ENCODE assay signal across 10 mouse cellular contexts in the genomic region with DNA sequence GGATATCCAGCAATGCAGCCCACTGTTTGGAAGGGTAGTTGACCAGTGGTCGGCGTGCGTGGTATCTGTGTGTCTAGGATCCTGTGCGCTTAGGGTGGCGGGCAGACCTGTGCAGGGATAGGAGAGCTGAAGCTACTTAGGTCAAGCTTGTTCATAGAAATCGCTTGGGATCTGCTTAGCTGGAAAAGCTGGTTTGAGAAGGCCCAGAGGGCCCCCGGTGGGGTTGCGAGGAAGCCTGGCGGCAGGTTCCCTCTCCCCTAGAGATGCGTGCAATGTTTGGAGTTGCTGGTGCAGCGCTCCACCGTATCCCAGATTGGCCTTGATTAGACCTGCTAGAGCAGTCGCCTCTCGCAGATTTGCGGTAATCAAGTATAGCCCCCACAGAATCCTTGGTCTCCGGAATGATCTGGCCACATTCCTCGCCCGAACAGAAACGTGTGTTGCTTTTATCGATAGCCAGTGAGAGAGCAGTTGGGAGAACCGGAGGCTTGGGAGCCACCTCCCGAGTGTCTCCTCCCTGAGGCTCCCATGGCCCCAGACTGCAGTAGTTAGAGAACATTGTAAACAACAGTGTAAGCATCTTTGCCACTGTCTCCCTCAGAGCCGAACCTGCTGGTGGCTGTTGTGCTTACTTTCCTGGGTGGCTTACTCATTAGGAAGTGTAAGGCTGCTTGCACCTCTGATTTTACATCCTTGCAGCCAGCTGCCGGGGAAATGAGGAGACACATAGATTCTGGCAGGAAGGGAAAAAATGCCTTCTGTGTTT. TPM values are rescaled to one million over a fixed set of nuclear protein-coding genes. Genes with fewer than 3 reads are reported as not detected.
DNase-seq lines count a peak whose midpoint lies in the region; ATAC-seq and TF ChIP-seq lines count a peak whose summit lies in the region.
"Had no signal": no experiment of that assay in that cellular context is flagged by ENCODE, and none has a peak within 500 bp of the region (broad histone marks: within the 10 kb centered on the region; RNA-seq: fewer than 3 reads in every experiment).

No protein-coding gene starts in this region.

- peaks cover 27% of the 10 kb centered on the region for H3K4me1 ChIP-seq in heart, embryonic 13.5 days
- no peaks in the 10 kb centered on the region; the same call in 1 of the 2 replicates for H3K4me1 ChIP-seq in lung, embryonic 14.5 days (ENCODE audit: insufficient read depth)

- H3K4me2 ChIP-seq in heart, embryonic 13.5 days: peak overlapping the region; percentile 90
- H3K4me2 ChIP-seq in lung, embryonic 14.5 days: peak overlapping the region; percentile 89

- H3K36me3 ChIP-seq in heart, embryonic 13.5 days: no peaks in the 10 kb centered on the region
- H3K36me3 ChIP-seq in lung, embryonic 14.5 days (ENCODE audit: insufficient read depth): no peaks in the 10 kb centered on the region

- H3K9me3 ChIP-seq in heart, embryonic 13.5 days: no peaks in the 10 kb centered on the region
- no peaks in the 10 kb centered on the region for H3K9me3 ChIP-seq in lung, embryonic 14.5 days (ENCODE audit: low read depth, low read length)

- DNase-seq in gastrocnemius, postnatal 25 days: peak; percentile 4
- no peak for DNase-seq in gastrocnemius, adult 18-20 months (ENCODE audit: low spot score)
- DNase-seq in embryo, embryonic 10.5 days (ENCODE audit: low spot score): peak; percentile 51
- peak; percentile 26 to 53 for DNase-seq in layer of hippocampus, adult 8-10 months (ENCODE audit: low spot score in 2 of 2)
- DNase-seq in lung, embryonic 14.5 days: peak; percentile 61
- peak; percentile 18 for DNase-seq in ovary, postnatal 36 days (ENCODE audit: low spot score)

- H3K27ac ChIP-seq in heart, embryonic 13.5 days (replicated peaks): no peak overlapping the region
- no peak overlapping the region for H3K27ac ChIP-seq in lung, embryonic 14.5 days (ENCODE audit: low read depth)

- 3% methylated on average over 24 of the region's 24 CpGs for WGBS in heart, embryonic 13.5 days
- 2% methylated on average over 24 of the region's 24 CpGs for WGBS in lung, embryonic 14.5 days

- H3K27me3 ChIP-seq in heart, embryonic 13.5 days (replicated peaks): 0 out of 2 replicates have a peak, but pooled peaks cover 4% of the 10 kb centered on the region
- peaks cover 4% of the 10 kb centered on the region; the same call in 1 of the 2 replicates for H3K27me3 ChIP-seq in lung, embryonic 14.5 days (ENCODE audit: insufficient read depth, low read length)
- H3K27me3 ChIP-seq: CH12.LX had no signal

- ATAC-seq in heart, embryonic 13.5 days (ENCODE audit: extremely low read depth, insufficient number of reproducible peaks, low FRiP score, low TSS enrichment): no peak
- no peak for ATAC-seq in lung, embryonic 14.5 days (ENCODE audit: insufficient read depth)
- ATAC-seq in CD4-positive, CD25-positive, alpha-beta regulatory T cell, adult 4 months: no peak

- H3K4me3 ChIP-seq in heart, embryonic 13.5 days: peak overlapping the region; percentile 78
- peak overlapping the region; percentile 62 for H3K4me3 ChIP-seq in lung, embryonic 14.5 days (ENCODE audit: low read depth, low read length)

- TF ChIP-seq CTCF in lung, embryonic 14.5 days (IDR thresholded peaks at IDR 0.05; ENCODE audit: low read depth): no peak

- peak overlapping the region; percentile 89 for H3K9ac ChIP-seq in heart, embryonic 13.5 days
- H3K9ac ChIP-seq in lung, embryonic 14.5 days: peak overlapping the region; percentile 72

RNA-seq across cellular contexts. Expression of a gene that starts 2.6 kb away (rescaled TPM):
- 1 to 10 TPM in 1 of 2 experiments, under 1 TPM in 1; 0.97 to 1.0 TPM for total RNA-seq in gastrocnemius, postnatal 25 days (2021)
- total RNA-seq in gastrocnemius, adult 18-20 months (2021): under 1 TPM; 0.57 to 0.59 TPM
- polyA plus RNA-seq in heart, embryonic 13.5 days (2015; fragmentation: Nextera tagmentation; extraction: Ambion mirVana): 5.9 and 6.8 TPM in 2 replicates
- total RNA-seq in layer of hippocampus, adult 8-10 months (2022): 100 to 1,000 TPM; 156 to 185 (median 171) TPM
- 19.0 and 19.6 TPM in 2 replicates for polyA plus RNA-seq in lung, embryonic 14.5 days (2014; fragmentation: Nextera tagmentation; extraction: Ambion mirVana)
- polyA plus RNA-seq in CD4-positive, CD25-positive, alpha-beta regulatory T cell, adult 4 months (2017; shearing (Covaris generic)): under 1 TPM in 1 of 2 experiments, not detected in 1; 0.55 TPM
- total RNA-seq: hematopoietic stem cell, adult 5-6 weeks had no signal

Comparison
In these comparisons a context has a peak if more than half of its experiments do, and no peak if none do; other contexts are left out.
1. RNA of a gene that starts 2.6 kb away (total RNA-seq): 156 to 185 TPM in layer of hippocampus, adult 8-10 months; 0.97 to 1.0 TPM in gastrocnemius, postnatal 25 days and 0.57 to 0.59 TPM in gastrocnemius, adult 18-20 months; every median in the first group is over 10 times any median in the second.